Mouse (Mus musculus) midbrain, postnatal 0 days (tissue): Measurements from ENCODE around the gene Marcks. TPM values are rescaled to one million over a fixed set of nuclear protein-coding genes. Genes with fewer than 3 reads are reported as not detected.

Experiments
- ATAC-seq: fragments of 200-750 bp; cut with Nextera tagmentation; 2 replicates; pipeline ENCODE4 v1.8.0; 2017; ENCODE audit warnings: moderate number of reproducible peaks, mild to moderate bottlenecking, moderate TSS enrichment, moderate library complexity; ENCODE audit not compliant: low FRiP score
- DNase-seq: peaks from one replicate; pipeline ENCODE4 v3.0.0-alpha.2; 2015; ENCODE audit warnings: low spot score
- H3K27ac ChIP-seq: fragments of 300-500 bp; sonication (generic); 2 replicates; pipeline ENCODE4 v1.5.1; 2014; ENCODE audit warnings: low read depth, mild to moderate bottlenecking, low read length, mixed read lengths
- H3K27me3 ChIP-seq: fragments of 300-500 bp; sonication (generic); 2 replicates; pipeline ENCODE4 v1.6.1; 2014; ENCODE audit warnings: low read length, control low read depth, mixed read lengths; ENCODE audit not compliant: insufficient read depth
- H3K36me3 ChIP-seq: fragments of 300-500 bp; sonication (generic); 2 replicates; pipeline ENCODE4 v1.6.1; 2014; ENCODE audit warnings: low read length, control low read depth, mixed read lengths; ENCODE audit not compliant: insufficient read depth
- H3K4me1 ChIP-seq: fragments of 300-500 bp; sonication (generic); 2 replicates; pipeline ENCODE4 v1.6.1; 2014; ENCODE audit warnings: mild to moderate bottlenecking, control low read depth, antibody characterized with exemption, low read length, mixed read lengths; ENCODE audit not compliant: insufficient read depth
- H3K4me2 ChIP-seq: fragments of 300-500 bp; sonication (generic); 2 replicates; pipeline ENCODE4 v1.6.1; 2014; ENCODE audit warnings: low read depth, mild to moderate bottlenecking, low read length, mixed read lengths; ENCODE audit not compliant: poor library complexity, severe bottlenecking
- H3K4me3 ChIP-seq: fragments of 300-500 bp; sonication (generic); 2 replicates; pipeline ENCODE4 v1.5.1; 2014; ENCODE audit warnings: low read depth, mild to moderate bottlenecking, low read length, moderate library complexity
- H3K9ac ChIP-seq: fragments of 300-500 bp; sonication (generic); replicated peaks from 2 replicates; pipeline ENCODE4 v1.6.1; 2014; ENCODE audit warnings: mild to moderate bottlenecking, low read length, moderate library complexity, mixed read lengths; ENCODE audit not compliant: poor library complexity, severe bottlenecking
- H3K9me3 ChIP-seq: fragments of 300-500 bp; sonication (generic); 2 replicates; pipeline ENCODE4 v1.6.1; 2016; ENCODE audit warnings: low read length, control low read depth
- CTCF ChIP-seq: IDR thresholded peaks from 2 replicates; pipeline ENCODE4 v1.5.1; 2016; ENCODE audit warnings: antibody characterized with exemption, mild to moderate bottlenecking
- WGBS: fragments of 180-500 bp; shearing (Covaris S2); extraction: QIAGEN DNeasy Blood & Tissue Kit; methylation state at CpG from one replicate; pipeline ENCODE4 v1.1.7; 2014; 5-methylcytosine and 5-hydroxymethylcytosine counted together
- polyA plus RNA-seq: library from polyadenylated mRNA; unstranded; fragments of >200 nt; fragmentation: Nextera tagmentation; extraction: Ambion mirVana; gene quantifications from 2 replicates; pipeline ENCODE4 v1.2.1, GENCODE M21; 2015
- total RNA-seq: library from RNA; depleted of rRNA; stranded (reverse); fragments of >200 nt; gene quantifications from 2 replicates; pipeline ENCODE4 v1.2.3, GENCODE M21; 2014

Marcks gene
- total and polyA plus RNA-seq, 2 experiments from 2014 or later = 265 to 488 TPM

- H3K4me3 ChIP-seq = no peak overlapping the region
- no peak for TF ChIP-seq CTCF
- H3K9me3 ChIP-seq = no peaks in the 10 kb centered on the region
- H3K4me1 ChIP-seq = no peaks in the 10 kb centered on the region
- ATAC-seq (no peak), DNase-seq (no peak)
- no peak overlapping the region for H3K9ac ChIP-seq
- H3K36me3 ChIP-seq = no peaks in the 10 kb centered on the region
- no peak overlapping the region for H3K4me2 ChIP-seq
- no peaks in the 10 kb centered on the region for H3K27me3 ChIP-seq
- 74% methylated on average over 3 of the region's 3 CpGs for WGBS
- no peak overlapping the region for H3K27ac ChIP-seq
Observed at GRCm38 (mm10) chr10:37148016-37148415, 9.3 kb upstream of the Marcks start.

GRCm38 (mm10) chr10:37145456-37145855 is 6.7 kb upstream of the Marcks start:
- TF ChIP-seq CTCF = no peak
- ATAC-seq = no peak
- H3K9ac ChIP-seq = no peak overlapping the region
- H3K4me1 ChIP-seq = no peaks in the 10 kb centered on the region
- no peaks in the 10 kb centered on the region for H3K36me3 ChIP-seq
- whole genome bisulfite sequencing = 88% methylated on average over 1 of the region's 1 CpGs
- H3K4me2 ChIP-seq = no peak overlapping the region
- no peak for DNase-seq
- H3K4me3 ChIP-seq = no peak overlapping the region
- H3K9me3 ChIP-seq = no peaks in the 10 kb centered on the region
- H3K27me3 ChIP-seq = no peaks in the 10 kb centered on the region
- no peak overlapping the region for H3K27ac ChIP-seq

- TF ChIP-seq CTCF = no peak
- no peak for ATAC-seq
- WGBS = 65% methylated on average over 4 of the region's 4 CpGs
Observed at GRCm38 (mm10) chr10:37141621-37142020, 2.9 kb upstream of the Marcks start.

GRCm38 (mm10) chr10:37140736-37141451 is 2.2 kb upstream of the Marcks start:
- Histone ChIP-seq H3K9me3 (no peaks in the 10 kb centered on the region), H3K27ac (peak overlapping the region; percentile 98), H3K4me2 (peak overlapping the region; percentile 71), H3K36me3 (peaks cover 7% of the 10 kb centered on the region; the same call in 1 of the 2 replicates), H3K27me3 (no peaks in the 10 kb centered on the region), H3K9ac (peak overlapping the region; percentile 96), H3K4me3 (peak overlapping the region; percentile 75), H3K4me1 (no peaks in the 10 kb centered on the region)
- 2% methylated on average over 37 of the region's 47 CpGs for WGBS
- no peak for TF ChIP-seq CTCF
- ATAC-seq (peak; percentile 91), DNase-seq (peak; percentile 97)

More at GRCm38 (mm10) chr10:37141621-37142020, 2.9 kb upstream of the Marcks start:
- Histone ChIP-seq H3K4me1 (no peaks in the 10 kb centered on the region), H3K9me3 (no peaks in the 10 kb centered on the region), H3K36me3 (peaks cover under 1% of the 10 kb centered on the region; the same call in 1 of the 2 replicates), H3K27me3 (no peaks in the 10 kb centered on the region), H3K4me2 (peak overlapping the region; percentile 71), H3K4me3 (peak overlapping the region; percentile 75), H3K9ac (peak overlapping the region; percentile 96), H3K27ac (peak overlapping the region; percentile 98)
- DNase-seq = no peak

GRCm38 (mm10) chr10:37140166-37140735 is 1.5 kb upstream of the Marcks start:
- ATAC-seq (peak; percentile 14), DNase-seq (peak; percentile 67)

More at GRCm38 (mm10) chr10:37140166-37140735, 1.5 kb upstream of the Marcks start:
- Histone ChIP-seq H3K9ac (peak overlapping the region; percentile 96), H3K9me3 (no peaks in the 10 kb centered on the region), H3K36me3 (peaks cover 7% of the 10 kb centered on the region; the same call in 1 of the 2 replicates), H3K4me3 (peak overlapping the region; percentile 75), H3K4me1 (no peaks in the 10 kb centered on the region), H3K4me2 (peak overlapping the region; percentile 71), H3K27me3 (no peaks in the 10 kb centered on the region), H3K27ac (peak overlapping the region; percentile 98)
- under 1% methylated on average over 24 of the region's 24 CpGs for WGBS
- no peak for TF ChIP-seq CTCF
